Mouse (Mus musculus) Patski (cell line): ENCODE measurements at regions not wholly inside any gene's neighbourhood (a gene's known extent, or its start where the extent isn't known, plus 50 kb on each side); places are given as distances from the start of the nearest gene placed in this dataset.
A peak's percentile ranks its signal among the peaks of the same experiment; 100 is the strongest.

Experiments
- ATAC-seq: fragments of 100-300 bp; one replicate; pipeline ENCODE4 v1.8.0; 2021
- CTCF ChIA-PET: fragments of 350-600 bp; sonication (Branson Sonifier 250); formaldehyde crosslinking; loops from one replicate; lab custom pipeline; 2022; ENCODE audit warnings: inconsistent platforms; lab: Charles Lee
- POLR2A ChIA-PET: fragments of 350-600 bp; sonication (Branson Sonifier 250); formaldehyde crosslinking; loops from one replicate; lab custom pipeline; 2022; ENCODE audit warnings: antibody characterized with exemption, inconsistent platforms; lab: Charles Lee
- DNase-seq: peaks from one replicate; pipeline ENCODE4 v3.0.0-alpha.2; 2011; ENCODE audit warnings: low read depth, low spot score
- H3K27me3 ChIP-seq: fragments of 371-371 bp; one replicate; pipeline ENCODE4 v1.5.1; 2021
- CTCF ChIP-seq: fragments of 100-300 bp; IDR thresholded peaks from one replicate; pipeline ENCODE4 v1.5.1; 2021
- in situ Hi-C: fragments of 300-500 bp; cut with MboI; formaldehyde crosslinking; loops from 3 replicates; pipeline ENCODE4 v1.11.1; 2018; ENCODE audit warnings: low pct_unique_long_range_greater_than_20kb, mixed read lengths

DNA sequence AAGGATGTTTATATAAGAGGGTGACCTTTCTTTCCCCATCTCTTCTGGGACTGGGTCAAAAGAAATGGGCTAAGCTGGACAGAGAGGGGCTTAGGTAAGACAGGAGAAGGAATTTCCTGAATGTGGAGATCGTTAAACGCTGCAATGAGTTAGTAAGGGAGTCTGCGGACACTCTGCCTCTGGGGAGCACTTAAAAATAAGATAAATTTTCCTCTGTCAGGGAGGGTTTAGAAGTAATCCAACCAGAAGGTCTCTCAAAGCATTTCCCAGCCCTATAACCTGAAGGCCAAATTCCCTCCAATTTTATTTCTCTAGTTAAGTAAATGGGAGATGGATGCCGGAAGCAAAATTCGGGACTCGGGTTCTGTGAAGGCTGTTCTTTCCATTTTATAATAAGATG lies 367.3 kb upstream of the Nfe2l3 start:
- DNase-seq, result no peak
- no peak for TF ChIP-seq CTCF
- in situ Hi-C loops, result no loop called here
- ChIA-PET CTCF (interaction anchor here (1.1 kb wide), 1 partner anchor 51 kb away, joined by 3 read pairs; no protein-coding TSS in a partner anchor), POLR2A (no interaction called here)
- ATAC-seq, result no peak
- H3K27me3 ChIP-seq, result no peaks in the 10 kb centered on the region

DNA sequence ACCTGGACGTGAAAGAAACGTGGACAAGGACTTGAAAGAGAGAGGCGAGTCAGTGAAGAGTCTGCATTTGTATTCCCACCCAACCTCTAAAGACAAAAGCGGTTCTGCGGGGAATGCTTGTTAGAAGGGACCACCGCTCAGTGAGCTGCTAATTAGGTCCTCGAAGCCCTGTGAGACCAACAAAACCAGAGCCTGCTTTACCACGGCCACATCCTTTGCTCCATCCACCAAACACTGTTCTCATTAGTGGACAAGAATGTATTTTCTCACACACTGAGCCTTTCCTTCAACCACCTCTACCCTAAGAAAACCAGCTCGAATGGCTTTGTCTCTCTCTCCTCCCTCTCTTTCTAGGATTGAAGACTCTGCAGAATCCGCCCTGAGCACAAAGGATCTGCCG lies 365.1 kb upstream of the Nfe2l3 start:
- POLR2A ChIA-PET, result no interaction called here
- no peak for ATAC-seq

DNA sequence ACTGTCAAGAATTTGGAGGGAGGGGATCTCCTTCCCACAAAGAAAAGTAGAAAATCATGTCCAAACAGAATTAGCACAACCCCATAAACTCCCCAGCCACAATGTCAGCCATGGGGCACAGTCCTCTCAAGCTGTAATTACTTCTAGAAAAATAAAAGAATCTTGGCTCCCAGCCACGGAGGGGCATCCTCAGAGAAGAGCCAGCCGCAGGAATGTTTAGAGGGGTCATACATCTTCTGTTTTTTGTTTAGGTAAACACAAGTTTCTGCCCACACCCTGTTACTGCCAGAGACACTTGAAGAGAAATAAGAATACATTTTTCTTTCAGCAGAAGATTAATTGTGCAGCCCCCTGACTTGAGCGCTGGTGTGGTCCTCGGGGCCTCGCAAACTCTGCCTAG lies 362.5 kb upstream of the Nfe2l3 start:
- ATAC-seq, result no peak

More for the DNA sequence above, 365.1 kb upstream of the Nfe2l3 start:
- CTCF ChIA-PET, result interaction anchor here (1.5 kb wide), 1 partner anchor 8 kb away, joined by 4 read pairs; no protein-coding TSS in a partner anchor
- no peaks in the 10 kb centered on the region for H3K27me3 ChIP-seq
- in situ Hi-C loops, result no loop called here
- DNase-seq, result no peak
- TF ChIP-seq CTCF, result no peak

DNA sequence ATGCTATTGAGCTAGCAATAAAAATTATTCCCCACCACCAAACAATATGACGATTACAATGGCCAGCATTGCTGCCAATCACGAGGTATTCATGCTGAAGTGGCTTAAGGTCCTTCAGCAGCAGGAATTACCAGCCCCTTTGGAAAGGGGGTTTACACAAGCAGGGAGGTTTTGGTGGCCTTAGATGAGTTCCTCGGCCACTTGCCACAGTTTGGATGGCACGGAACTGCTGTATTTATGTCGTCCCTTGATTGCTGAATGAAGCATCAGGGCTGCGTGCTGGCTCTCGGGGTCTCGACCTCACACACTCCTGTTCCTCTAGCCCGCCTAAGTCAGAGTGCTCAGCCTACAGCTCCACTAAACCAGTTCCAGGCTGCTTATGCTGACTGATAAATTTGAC lies 361.2 kb upstream of the Nfe2l3 start:
- DNase-seq (no peak), ATAC-seq (no peak)
- in situ Hi-C loops, result no loop called here
- ChIA-PET CTCF (no interaction called here), POLR2A (no interaction called here)
- no peak for TF ChIP-seq CTCF
- H3K27me3 ChIP-seq, result no peaks in the 10 kb centered on the region

More for the DNA sequence above, 362.5 kb upstream of the Nfe2l3 start:
- TF ChIP-seq CTCF, result no peak
- ChIA-PET POLR2A (interaction anchor here (1.0 kb wide), 1 partner anchor 14 kb away, joined by 4 read pairs; no protein-coding TSS in a partner anchor), CTCF (no interaction called here)
- no peaks in the 10 kb centered on the region for H3K27me3 ChIP-seq
- no peak for DNase-seq
- in situ Hi-C loops, result no loop called here

DNA sequence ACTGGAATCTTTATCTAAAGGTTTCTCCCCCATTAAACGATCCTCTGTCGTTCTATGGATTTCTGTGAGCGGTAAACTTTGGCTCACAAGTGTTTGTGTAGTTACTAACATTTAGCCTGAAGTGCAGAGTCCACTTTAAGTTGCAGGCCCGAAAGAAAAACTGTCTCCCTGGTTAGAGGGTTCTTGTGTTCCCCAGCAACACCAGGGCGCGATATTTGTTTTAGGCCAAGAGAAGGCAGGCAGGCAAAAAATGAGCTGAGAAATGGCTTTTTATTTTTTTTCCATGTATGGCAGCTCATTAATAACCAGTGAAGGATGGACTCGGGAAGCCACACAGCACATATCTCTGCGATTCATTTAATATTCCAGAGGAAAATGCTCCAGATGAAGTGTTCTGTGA lies 357.4 kb upstream of the Nfe2l3 start:
- no peak for ATAC-seq
- no peaks in the 10 kb centered on the region for H3K27me3 ChIP-seq
- POLR2A ChIA-PET, result interaction anchor here (0.8 kb wide), 1 partner anchor 36 kb away, joined by 3 read pairs; no protein-coding TSS in a partner anchor
- CTCF ChIA-PET, result interaction anchor here (1.2 to 2.1 kb wide), 3 partner anchors 9 to 95 kb away, joined by 3 to 5 read pairs (median 4); no protein-coding TSS in a partner anchor
- DNase-seq, result no peak
- in situ Hi-C loops, result no loop called here
- TF ChIP-seq CTCF, result no peak

DNA sequence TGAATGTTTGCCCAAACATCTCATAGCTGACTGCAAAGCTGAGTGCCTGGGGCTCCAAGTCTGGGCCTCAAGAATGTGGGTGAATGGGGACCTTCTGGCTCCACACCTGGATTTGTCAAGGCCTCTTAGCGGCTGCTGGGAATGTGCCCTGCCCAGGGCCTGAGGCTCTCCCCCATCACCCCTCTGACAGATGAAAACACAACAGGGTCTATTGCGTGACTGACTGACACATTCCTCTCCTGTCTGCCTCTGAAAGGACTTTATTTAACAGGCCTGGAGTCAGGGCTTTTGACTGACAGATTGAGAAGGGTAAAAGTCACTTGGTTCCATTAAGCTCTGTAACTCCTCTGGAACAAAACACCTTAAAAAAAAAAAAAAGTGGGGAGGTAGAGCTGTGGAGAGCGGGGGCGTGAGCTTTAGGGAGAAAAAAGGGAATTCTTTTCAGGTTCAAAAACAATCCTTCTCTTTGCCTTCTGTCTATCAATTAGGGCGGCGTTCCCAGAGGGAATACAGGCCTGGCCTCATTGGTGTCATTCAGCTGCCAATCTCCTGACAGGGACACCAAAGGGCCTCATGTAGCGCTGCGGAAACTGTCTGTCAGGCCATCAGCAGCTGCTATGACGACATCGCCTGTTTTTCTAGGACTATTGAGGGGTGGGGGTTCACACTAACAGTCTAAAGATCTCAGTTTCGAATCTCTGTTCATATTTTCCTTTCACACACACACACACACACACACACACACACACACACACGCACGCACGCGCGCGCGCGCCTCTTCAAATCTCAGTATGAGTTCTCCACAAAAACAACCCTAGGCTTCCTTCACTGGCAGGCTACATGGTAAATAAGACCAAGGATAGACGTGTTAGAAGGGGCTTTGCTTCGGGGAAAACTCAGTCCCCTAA lies 355.4 kb upstream of the Nfe2l3 start:
- DNase-seq (peak; percentile 44), ATAC-seq (peak; percentile 79)
- ChIA-PET POLR2A (interaction anchor here (0.8 to 1.0 kb wide), 2 partner anchors 29 to 46 kb away, joined by 3 read pairs; no protein-coding TSS in a partner anchor), CTCF (interaction anchor here (0.9 to 1.1 kb wide), 2 partner anchors 33 to 49 kb away, joined by 3 read pairs; no protein-coding TSS in a partner anchor)
- in situ Hi-C loops, result no loop called here
- TF ChIP-seq CTCF, result no peak
- no peaks in the 10 kb centered on the region for H3K27me3 ChIP-seq

DNA sequence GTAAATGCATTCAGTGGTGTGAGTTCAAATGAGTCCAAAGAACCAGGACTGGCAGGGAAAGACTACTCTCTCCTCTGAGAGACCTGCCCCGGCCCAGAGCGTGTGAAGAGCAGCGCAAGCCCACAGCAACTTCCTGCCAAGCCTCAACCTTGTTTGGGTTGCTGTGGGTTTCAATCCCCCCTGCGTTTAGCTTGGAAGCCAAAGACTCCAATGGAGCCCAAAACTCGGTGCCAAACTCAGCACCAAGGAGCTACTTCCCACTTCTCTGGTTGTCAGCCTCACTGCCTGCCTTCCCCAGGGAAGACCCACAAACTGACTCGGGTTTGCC lies 354.7 kb upstream of the Nfe2l3 start:
- POLR2A ChIA-PET, result interaction anchor here (1.0 kb wide), 1 partner anchor 46 kb away, joined by 3 read pairs; no protein-coding TSS in a partner anchor
- in situ Hi-C loops, result no loop called here
- no peak for DNase-seq

DNA sequence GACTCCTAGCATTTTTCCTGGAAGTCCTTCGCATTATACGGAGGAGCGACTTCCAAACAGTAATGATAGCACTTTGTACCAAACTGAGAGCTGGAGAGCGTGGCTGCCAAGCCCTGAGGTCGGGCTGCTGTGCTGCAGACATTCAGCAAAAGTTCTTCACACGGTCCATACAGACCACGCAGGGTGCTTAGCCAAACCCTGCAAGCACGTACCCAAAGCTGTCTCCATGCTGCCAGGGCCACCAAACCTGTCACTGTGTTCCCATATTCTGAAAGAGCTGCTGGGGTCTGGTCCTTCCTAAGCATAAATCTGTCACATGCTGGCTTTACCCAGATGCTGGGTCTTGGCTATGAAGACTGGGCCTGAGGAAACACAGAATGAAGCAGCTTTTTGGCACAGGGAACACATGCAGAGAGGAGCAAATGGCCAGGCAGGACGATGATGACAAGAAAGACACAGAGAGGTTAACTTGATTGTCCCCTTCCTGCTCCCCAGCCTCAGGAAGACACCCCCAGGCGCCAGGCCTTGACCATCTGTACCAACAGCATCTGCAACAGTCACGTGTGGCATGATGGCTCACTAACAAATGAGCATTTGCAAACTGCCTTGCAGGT lies 354.0 kb upstream of the Nfe2l3 start:
- H3K27me3 ChIP-seq, result no peaks in the 10 kb centered on the region
- CTCF ChIA-PET, result no interaction called here
- ATAC-seq (no peak), DNase-seq (no peak)
- no peak for TF ChIP-seq CTCF
- POLR2A ChIA-PET, result interaction anchor here (1.0 kb wide), 1 partner anchor 47 kb away, joined by 3 read pairs; no protein-coding TSS in a partner anchor
- in situ Hi-C loops, result no loop called here

More for the DNA sequence above, 354.7 kb upstream of the Nfe2l3 start:
- no peak for TF ChIP-seq CTCF
- CTCF ChIA-PET, result no interaction called here
- H3K27me3 ChIP-seq, result no peaks in the 10 kb centered on the region
- no peak for ATAC-seq

DNA sequence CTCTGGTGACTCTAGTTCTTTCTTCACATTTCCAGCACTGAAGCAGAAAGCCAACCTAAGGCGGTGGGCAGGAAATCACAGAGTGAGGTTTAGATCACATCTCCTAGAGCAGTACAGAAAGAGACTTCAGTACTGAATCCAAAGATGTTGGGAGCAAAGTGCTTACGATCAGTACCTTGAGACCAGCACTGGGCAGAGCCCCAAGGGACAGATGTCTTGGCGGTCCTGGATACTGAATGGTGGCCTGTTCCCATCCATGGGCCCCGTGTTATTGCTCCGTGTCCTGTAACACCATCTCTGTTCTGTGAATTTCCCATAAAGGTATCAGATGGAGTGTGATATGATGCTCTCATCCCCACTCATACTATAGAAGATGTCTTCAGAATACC lies 353.5 kb upstream of the Nfe2l3 start:
- no peak for TF ChIP-seq CTCF
- in situ Hi-C loops, result no loop called here
- POLR2A ChIA-PET, result no interaction called here
- CTCF ChIA-PET, result no interaction called here
- no peak for DNase-seq
- no peak for ATAC-seq
- H3K27me3 ChIP-seq, result no peaks in the 10 kb centered on the region

DNA sequence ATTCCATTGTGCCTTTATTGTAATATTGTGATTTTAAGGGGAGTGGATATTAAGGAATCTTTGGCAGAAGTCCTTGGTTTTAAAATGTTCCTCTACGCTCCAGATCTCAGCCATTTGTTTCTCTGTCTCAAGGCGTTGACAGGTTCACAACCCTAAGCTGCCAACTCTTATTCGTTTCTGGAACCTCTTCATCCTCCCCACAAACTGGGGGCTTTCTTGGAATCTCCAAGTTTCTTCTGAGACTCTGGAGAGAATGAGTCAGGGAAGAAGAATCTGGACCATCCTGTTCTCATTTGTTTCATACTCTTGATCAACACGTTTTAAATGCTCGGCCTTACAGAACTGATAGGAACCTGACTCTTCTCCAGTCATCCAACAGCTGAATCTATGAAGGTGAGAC lies 351.4 kb upstream of the Nfe2l3 start:
- POLR2A ChIA-PET, result no interaction called here
- no peak for TF ChIP-seq CTCF
- DNase-seq (no peak), ATAC-seq (no peak)
- CTCF ChIA-PET, result no interaction called here
- in situ Hi-C loops, result no loop called here
- H3K27me3 ChIP-seq, result no peaks in the 10 kb centered on the region
